Mouse (Mus musculus) megakaryocyte, adult 5-6 weeks (primary cell): ENCODE results near the gene D10Jhu81e. TPM values are rescaled to one million over a fixed set of nuclear protein-coding genes. Genes with fewer than 3 reads are reported as not detected.

Source experiments
- ATAC-seq: 2 replicates; pipeline ENCODE4 v1.8.0; 2016; ENCODE audit warnings: mild to moderate bottlenecking, inconsistent platforms; ENCODE audit not compliant: poor library complexity, severe bottlenecking
- total RNA-seq, 2 experiments: library from RNA; stranded (forward) in 1 of 2; stranded (reverse) in 1 of 2; fragments of 153-499, 151-499 nt in 1 of 2; fragments of 221-1000, 200-1000 nt in 1 of 2; gene quantifications; 2 replicates each; pipeline versions ENCODE4 v1.2.3 to v1.2.4; 2015 to 2017

Gene D10Jhu81e
- total RNA-seq, 2 experiments from 2014 or later: 22.7 to 57.6 TPM

DNA sequence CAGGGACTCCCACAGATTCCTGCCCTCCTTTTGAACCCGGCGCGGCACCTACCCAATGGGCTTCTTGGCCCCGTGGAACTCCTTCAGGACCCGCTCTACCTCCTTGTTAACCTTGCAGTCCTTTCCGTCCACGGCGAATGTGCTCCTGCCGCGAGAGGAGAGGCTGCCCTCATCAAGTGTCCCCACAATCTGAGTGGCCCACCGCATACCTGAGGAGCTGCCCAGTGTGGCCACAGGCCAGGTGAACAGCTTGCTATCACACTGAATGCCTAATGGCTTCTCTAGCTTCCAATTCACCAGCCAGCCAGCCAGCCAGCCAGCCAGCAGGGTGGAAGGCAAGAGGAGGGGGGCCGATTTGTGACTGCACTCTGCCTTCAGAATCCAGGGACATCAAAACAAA is 4.8 kb downstream of the D10Jhu81e start:
- no peak for ATAC-seq

DNA sequence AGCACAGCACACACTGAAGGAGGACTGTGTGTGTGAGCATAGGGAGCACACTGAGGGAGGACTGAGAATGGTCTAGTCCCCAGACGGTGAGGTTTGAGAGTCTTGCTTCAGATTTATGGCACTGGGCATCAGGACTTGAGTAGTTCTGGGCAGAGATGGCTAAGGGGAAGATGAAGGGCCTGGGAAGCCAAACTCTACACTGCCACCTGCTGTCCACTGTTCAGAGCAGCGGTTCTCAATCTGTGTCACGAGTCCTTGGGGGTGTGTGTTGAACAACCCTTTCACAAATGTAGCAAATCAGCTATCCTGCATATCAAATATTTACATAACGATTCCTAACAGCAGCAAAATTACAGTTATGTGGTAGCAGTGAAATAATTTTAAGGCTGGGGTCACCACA is 5.7 kb downstream of the D10Jhu81e start:
- peak; percentile 58 for ATAC-seq

DNA sequence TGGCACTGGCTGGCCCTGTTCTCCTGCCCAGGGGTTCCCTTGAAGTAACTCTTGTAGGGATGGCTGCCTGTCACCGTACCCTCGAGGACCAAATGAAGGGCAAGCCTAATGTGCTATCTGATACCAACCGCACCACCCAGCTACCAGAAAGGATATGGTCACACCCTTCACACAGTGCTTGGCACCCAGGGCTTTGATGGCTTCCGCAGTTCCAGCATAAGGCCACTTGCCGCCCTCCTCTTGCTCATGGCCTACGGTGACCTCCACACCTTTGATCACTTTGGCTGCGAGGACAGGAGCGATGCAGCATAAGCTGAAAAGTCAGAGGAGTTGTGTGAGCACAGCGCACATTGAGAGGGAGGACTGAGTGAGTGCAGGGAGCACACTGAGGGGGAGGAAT is 6.3 kb downstream of the D10Jhu81e start:
- no peak for ATAC-seq

DNA sequence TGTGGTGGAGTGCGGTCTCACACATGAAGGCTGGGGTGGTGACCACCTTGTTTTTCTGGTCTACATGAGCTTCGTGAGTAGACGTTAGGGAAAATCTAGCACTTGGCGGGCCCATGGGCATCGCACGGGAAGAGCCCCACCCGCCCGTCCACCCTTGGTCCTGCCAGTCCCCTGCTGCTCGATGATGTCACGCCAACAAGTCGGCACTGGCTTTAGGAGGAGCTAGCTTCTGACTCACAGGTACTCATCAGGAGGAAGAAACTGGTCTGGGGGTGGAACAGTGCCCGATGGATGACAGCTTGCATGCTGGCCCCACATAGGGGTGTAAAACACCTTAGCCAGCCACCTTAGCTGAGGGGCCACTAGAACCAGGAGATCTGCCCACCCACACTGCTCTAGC is 6.9 kb downstream of the D10Jhu81e start:
- no peak for ATAC-seq

DNA sequence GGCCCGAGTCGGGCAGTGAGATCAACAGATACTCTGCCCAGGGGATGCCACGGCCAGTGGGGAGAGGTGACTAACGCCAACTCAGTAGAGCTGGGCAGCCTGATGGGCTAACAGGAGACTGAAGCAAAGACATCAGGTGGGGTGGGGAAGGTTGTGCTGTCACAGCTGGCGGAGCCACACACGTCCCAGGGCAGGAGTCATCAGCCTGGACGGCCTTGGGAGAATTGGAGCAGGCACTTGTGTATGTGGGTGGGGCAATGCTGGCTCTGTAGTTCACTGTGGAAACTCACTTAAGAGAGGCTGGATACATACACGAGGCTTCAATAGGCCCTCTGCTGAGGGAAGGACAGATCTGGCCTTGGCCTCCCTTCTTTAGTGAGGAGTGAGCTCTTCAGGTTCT is 8.5 kb downstream of the D10Jhu81e start:
- ATAC-seq: no peak

DNA sequence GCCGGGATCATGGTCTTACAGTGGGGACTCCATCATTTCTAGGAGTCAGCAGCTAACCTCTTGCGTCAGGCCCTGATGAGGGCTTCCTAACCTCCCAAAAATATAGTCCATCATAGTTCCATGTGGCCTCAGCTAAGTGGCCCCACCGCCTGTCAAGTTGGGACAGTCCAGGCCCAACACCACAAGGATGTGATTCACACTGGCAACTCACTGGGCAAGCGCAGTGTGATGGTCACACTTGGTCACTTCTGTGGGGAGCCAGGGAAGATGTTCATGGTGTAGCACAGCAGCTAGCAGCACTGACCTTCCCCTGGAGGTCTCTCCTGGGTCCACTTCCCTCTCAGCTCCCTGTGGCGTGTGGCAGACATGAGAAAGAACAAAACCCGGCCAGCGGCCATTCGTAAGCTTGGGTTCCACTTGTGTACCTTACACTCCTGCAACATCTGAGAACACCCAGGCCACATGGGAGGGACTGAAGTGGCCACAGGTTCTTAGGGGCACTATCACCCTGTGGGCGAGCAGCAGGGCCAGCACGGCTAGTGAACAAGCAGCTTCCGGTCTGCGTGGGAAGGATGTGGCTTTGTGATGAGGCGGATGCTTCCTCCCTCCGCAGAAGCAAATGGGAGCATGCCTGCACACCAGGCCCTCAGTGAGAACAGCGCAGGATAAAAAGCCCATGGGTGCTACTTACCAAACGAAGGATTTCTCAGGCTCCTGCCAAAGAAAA is 9.1 kb downstream of the D10Jhu81e start:
- ATAC-seq: peak; percentile 55

DNA sequence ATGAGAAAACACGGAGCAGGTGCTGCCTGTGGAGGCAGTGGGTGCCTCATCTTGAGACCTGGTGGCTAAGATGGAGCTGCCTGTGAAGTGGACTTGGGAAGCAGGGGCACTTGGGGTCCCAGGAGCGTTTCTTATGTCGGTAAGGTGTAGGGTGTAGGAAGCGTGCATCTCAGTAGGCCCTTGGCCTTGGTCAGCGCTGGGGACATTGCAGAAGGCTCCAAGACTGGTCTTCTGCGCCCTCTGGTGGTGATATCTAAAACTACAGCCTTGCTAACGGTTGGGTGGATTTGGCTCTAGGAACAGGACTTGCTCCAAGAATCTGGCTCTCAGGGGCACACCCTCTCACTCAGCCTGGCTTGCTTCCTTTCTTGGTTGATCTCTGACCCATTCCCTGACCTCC is 9.7 kb downstream of the D10Jhu81e start:
- ATAC-seq: peak; percentile 77

DNA sequence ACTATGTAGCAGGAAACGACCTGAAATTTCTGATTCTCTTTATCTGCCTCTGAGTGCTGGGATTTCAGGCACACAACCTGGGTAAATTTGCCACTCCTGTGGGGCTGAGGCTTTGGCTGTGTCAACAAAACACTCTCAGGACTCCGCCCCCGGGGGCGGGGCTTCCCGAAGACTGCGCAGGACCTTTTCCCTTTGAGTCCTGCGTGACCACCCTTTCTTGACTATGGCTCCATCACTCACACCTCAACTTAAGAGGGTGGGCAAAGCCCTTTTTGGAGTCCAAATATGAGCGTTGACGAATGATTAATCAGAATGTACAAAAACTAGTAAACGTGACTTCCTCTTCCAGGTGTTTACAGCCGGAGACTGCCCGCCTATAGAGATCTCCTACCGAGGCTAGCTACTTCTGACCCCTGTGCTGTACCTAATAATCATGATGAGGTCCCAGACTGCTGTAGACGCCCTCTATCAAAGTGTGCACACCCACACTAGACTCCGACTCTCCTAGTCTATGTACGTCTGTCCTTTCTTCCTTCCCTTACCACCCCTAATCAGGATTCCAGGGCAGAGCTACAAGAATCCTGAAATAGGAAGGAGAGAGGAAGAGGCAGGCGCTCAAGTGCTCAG is 10.2 kb downstream of the D10Jhu81e start:
- peak; percentile 51 for ATAC-seq

DNA sequence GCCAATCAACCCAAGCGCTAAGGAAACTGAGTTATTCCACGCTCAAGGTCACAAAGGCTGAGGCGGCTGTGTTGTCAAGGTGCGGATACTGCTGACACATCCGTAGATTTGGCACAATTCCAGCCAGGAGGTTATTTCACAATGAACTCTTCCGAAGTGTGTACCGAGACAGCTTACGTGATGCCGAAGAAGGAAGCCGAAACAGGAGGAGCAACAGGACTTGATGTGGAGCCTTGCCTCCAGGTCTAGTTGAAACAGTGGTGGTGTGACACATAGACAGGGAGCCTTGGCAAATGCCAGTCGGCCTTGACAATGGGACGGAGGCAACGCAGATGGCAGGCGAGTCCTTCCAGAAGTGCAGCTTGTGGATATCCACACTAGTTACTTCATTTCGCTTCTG is 11.5 kb downstream of the D10Jhu81e start:
- ATAC-seq: peak; percentile 14; the same call in 1 of the 2 replicates

DNA sequence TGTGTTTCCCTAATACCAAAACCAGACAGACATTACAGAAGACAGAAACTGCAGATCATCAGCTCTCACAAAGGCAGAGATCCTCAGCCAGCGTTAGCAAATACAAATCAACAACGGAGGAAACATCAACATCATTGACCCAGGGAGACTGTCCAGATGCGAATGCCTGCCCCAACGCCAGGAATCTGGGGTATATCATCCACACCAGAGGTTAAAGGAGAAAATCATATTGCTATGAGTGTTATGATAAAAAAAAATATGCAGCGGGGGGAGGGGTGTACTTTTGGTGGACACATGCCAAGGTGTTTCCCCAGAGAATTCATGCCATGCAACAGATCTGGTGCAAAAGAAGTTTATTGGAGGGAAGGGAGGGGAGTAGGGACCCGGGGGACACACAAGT is 12.7 kb downstream of the D10Jhu81e start:
- ATAC-seq: no peak

DNA sequence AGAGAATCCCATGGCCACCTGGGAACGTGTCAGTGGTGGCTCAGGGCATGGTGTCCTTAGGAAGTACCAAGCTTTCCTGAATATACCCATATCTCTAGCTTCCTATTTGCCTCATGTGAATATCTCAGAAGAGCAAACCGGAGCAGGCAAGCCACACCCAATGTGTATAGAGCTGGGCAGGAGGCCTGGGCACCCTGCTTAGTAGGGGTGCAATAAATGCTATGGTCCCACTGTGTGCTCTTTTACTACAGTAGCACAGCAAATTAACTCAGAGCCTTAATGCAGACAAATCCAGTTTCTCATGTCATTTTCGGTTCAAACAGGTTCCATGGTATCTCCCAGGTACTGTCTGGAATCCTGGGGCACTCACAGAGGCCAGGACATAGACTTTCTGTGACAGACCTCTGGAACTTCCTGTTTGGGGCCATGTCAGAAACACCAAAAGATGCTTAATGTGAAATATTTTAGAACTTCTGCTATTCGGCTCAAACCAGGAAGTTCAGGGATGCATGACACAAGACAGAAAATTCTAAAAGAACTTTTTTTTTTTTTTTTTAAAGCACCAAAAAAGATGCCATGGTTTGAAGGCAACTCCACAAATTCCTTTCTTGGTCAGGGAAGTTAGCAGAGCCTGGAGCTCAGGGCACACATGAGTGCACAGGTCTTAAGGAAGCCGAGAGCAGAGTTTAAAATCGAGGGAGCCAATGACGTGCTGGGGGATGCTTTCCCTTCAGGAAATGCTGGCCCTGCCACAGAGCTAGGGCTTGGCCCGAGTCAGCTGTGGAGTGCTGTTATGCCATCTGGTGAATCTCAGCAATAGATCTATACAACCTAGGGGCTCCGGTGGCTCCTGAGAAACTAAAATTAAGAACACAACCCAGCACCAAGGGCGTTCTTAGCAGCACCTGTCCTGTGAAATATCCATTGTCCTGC is 20.5 kb downstream of the D10Jhu81e start:
- peak; percentile 90 for ATAC-seq

DNA sequence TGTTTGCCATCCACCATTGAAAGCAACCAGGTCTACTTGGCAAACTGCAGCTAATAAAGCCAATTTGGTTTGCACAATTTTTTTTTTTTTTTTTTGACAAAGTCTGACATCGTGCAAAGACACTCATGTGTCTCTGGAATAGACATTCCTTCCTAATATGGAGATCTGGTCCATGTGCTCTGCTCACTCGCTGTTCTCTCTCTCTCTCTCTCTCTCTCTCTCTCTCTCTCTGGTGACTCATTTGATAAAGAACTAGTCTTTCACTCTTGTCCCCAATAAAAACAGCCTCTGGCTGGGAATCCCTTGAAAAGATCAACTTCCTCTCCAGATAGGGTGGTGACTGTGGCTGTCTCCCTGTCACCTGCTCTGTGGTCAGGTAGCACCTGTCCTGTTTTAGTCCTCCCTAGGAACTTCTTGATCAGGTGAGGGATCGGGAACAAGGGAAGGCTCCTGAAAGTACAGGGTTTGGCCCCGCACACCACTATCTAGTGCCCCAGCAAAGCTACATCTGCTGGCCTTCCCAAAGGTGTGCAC is 21.6 kb downstream of the D10Jhu81e start:
- ATAC-seq: no peak

DNA sequence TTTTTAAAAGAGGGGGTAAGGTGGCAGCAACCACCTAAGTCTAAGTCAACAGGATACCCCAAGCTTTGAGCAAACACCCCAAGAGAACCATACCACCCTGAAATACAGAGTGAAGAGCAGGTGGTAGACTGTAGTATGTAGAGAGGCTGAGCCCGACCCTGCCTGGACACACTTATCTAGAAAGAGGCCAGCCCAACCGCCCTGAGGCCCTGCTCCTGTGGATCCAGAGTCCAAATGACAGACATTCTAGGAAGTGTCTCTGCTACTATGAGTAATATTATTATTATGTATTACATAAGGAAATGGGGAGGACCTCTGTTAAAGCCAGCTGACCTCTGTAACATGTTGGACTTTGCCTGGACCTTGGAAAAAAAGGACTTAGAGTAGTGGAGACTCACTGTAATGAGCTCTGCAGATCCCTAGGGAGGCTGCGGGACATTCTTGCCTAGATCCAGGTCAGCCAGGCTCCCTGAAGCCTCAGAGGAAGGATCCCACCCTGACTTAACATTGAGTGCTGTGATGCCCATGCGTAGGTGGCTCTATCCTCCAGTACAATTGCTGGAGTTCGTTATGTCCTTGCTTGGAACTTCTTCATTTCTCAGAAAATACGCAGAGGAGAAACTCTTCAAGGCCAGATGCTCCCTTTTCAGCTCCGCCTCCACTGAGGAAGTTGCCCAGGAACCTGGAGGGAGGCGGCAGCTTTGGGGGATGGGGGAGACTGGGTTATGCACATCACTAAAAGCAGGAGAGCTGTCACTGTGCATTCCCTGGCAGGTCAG is 25.7 kb downstream of the D10Jhu81e start:
- peak; percentile 34 for ATAC-seq

DNA sequence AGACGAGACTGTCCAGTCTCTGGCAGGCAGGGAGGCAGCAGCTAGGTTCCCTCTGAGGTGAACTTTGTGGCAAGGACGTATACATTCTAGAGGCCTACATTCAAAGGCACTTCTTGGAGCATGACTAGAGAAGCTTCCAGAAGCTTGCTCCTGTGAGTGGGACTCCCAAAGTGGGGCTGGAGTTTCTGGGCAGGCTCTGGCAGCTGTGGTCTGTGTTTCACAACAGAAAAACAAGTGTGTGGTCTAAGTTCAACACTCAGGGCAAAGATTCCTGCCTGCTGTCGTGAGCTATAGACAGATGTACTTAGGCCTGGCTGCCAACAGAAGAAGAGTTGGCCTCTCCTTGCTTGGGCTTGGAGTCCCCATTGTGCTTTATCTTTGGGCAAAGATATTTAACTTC is 28.7 kb downstream of the D10Jhu81e start:
- no peak for ATAC-seq

DNA sequence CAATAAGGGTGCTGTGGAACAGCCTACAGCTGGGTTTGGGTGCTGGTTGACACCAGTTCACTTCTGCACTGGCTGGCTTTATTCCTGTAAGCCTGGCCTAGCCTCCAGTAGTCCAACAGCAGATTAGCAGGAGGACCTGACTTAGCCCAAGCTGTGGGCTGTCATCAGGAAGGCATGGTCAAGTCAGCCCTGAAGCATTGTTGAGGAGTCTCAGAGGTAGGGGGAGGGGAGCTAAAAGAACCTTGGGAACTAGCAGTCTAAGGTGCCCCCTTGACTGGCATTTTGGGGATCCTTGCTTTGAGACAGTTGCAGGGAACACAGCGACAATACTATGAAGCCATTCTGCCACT is 29.4 kb downstream of the D10Jhu81e start:
- ATAC-seq: no peak

DNA sequence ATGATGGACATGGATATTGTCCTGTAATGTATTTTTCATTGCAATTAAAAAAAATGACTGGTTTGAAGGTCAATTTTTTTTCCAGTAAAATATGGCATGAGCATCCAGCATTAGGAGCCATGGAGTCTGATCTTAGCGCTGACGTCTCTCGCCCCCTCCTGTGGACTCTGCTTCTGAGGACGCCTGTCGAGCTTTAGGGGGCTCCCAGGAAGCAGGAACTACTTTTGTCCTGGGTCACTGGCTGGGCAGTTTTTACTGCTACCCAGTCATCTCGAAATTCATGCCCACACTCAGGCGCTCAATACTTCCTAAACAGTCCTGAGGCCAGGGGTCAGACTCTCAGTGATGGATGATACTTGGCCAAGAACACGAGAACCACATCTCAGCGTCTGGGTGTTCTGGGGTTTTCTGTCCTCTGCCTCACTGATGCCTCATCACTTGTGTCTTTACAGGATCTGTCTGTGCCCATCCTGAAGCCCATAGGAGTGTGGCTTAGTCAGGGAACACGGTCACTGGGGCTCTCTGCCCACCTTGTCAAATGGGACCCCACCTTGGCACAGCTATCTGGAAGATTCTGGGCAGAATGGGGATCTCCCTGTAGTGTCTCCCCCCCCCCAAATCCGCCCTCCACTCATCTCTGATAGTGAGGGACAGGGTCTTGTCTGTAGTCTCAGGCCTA is 29.9 kb downstream of the D10Jhu81e start:
- ATAC-seq: no peak

DNA sequence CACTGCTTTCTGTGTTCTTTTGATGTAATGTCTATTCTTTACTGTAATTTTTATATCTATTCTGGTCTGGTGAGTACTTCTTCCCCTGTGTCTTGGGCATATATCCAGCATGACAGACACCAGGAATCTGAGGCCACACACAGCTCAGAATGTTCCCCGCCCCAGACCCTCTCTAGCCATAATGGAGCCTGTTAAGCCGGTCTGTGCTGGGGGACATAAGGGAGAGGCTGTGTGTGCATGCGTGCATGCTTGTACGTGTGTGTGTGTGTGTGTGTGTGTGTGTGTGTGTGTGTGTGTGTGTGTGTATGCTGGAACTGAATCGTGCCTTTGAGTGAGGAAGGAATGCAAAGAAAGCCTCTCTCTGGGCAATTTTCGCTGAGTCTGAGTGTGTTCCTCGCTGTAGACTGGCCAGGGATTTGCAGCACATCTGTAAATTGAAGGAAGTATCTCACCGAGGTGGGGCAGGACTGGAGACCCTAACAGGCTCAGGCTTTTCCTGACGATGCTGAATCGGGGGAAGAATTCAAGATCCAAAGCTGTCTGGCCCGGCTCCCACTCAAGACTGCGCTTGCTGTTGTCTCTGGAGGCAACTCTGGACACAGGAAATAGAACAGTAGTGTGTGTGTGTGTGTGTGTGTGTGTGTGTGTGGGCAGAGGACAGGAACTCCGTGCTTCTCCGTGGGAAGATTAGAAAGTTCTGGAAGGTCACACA is 30.6 kb downstream of the D10Jhu81e start:
- ATAC-seq: no peak

DNA sequence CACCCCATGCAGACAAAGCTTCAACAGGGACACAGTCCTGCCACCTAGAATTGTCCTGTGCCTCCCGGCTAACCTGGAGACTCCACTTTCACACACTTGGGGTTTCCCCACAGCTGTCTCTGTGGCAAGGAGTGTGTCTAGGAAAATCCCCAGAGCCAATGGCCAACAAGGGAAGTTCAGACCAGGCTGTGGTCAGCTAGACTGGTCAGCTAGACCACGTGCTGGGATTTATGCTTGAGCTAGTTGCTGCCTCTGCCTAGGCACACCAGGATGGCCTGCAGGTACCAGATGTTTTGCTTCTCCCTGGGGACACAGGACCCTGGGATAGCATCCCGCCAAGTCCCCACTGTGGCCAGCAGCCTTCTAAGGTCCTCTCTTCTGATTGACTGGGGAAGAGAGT is 32.4 kb downstream of the D10Jhu81e start:
- no peak for ATAC-seq

DNA sequence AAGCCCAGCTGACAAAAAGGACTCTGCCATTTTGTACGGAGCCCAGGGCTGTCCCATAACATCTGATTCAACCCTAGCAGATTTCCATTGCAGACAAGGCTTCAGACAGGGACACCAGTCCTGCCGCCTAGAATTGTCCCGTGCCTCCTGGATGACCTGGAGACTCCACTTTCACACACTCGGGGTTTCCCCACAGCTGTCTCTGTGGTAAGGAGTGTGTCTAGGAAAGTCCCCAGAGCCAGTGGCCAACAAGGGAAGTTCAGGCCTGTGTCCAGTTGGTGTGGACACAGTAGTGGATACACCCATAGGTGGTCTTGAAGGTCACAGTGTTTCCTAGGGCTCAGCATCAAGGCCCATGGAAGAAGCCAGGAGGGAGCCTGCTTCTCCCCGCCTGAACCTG is 33.6 kb downstream of the D10Jhu81e start:
- ATAC-seq: no peak
